Mouse (Mus musculus) hindbrain, embryonic 16.5 days (tissue): ENCODE measurements at regions not wholly inside any gene's neighbourhood (a gene's known extent, or its start where the extent isn't known, plus 50 kb on each side); places are given as distances from the start of the nearest gene placed in this dataset.
"Not testable (repeated sequence)": the region's sequence is repeated elsewhere in the genome, so short reads cannot be mapped to it uniquely, and the experiment has no call there.

Source experiments
- ATAC-seq: fragments of 200-750 bp; cut with Nextera tagmentation; 2 replicates; pipeline ENCODE4 v1.8.0; 2017; ENCODE audit warnings: moderate TSS enrichment, moderate library complexity
- H3K27ac ChIP-seq: fragments of 300-500 bp; sonication (generic); 2 replicates; pipeline ENCODE4 v1.5.1; 2014; ENCODE audit warnings: low read depth, mild to moderate bottlenecking, control low read depth, low read length, moderate library complexity
- H3K27me3 ChIP-seq: fragments of 300-500 bp; sonication (generic); replicated peaks from 2 replicates; pipeline ENCODE4 v1.6.1; 2014; ENCODE audit warnings: low read length; ENCODE audit not compliant: control insufficient read depth, insufficient read depth
- H3K36me3 ChIP-seq: fragments of 300-500 bp; sonication (generic); 2 replicates; pipeline ENCODE4 v1.6.1; 2014; ENCODE audit warnings: mild to moderate bottlenecking, low read length, moderate library complexity, mixed read lengths; ENCODE audit not compliant: control insufficient read depth, insufficient read depth
- H3K4me1 ChIP-seq: fragments of 300-500 bp; sonication (generic); 2 replicates; pipeline ENCODE4 v1.6.1; 2014; ENCODE audit warnings: low read depth, low read length; ENCODE audit not compliant: control insufficient read depth, insufficient read depth
- H3K4me2 ChIP-seq: fragments of 300-500 bp; sonication (generic); 2 replicates; pipeline ENCODE4 v1.6.1; 2014; ENCODE audit warnings: mild to moderate bottlenecking, low read length, control low read depth, moderate library complexity
- H3K4me3 ChIP-seq: fragments of 300-500 bp; sonication (generic); 2 replicates; pipeline ENCODE4 v1.5.1; 2014; ENCODE audit warnings: mild to moderate bottlenecking, low read length, control low read depth, moderate library complexity
- H3K9ac ChIP-seq: fragments of 300-500 bp; sonication (generic); 2 replicates; pipeline ENCODE4 v1.6.1; 2014; ENCODE audit warnings: low read depth, mild to moderate bottlenecking, control low read depth, low read length, moderate library complexity
- H3K9me3 ChIP-seq: fragments of 300-500 bp; sonication (generic); 2 replicates; pipeline ENCODE4 v1.6.1; 2014; ENCODE audit warnings: mild to moderate bottlenecking, low read length, moderate library complexity; ENCODE audit not compliant: control insufficient read depth
- WGBS: fragments of 180-500 bp; shearing (Covaris S2); extraction: QIAGEN DNeasy Blood & Tissue Kit; methylation state at CpG from one replicate; pipeline ENCODE4 v1.1.7; 2014; 5-methylcytosine and 5-hydroxymethylcytosine counted together

GRCm38 (mm10) chr10:22460386-22460785, 100.0 kb downstream of the Raet1d start:
- H3K9ac ChIP-seq, H3K27me3 ChIP-seq, H3K4me3 ChIP-seq, H3K9me3 ChIP-seq, H3K36me3 ChIP-seq, H3K4me2 ChIP-seq, H3K4me1 ChIP-seq, H3K27ac ChIP-seq, ATAC-seq: not testable (repeated sequence)
- 16% methylated on average over 4 of the region's 4 CpGs for WGBS

- H3K27ac ChIP-seq = not testable (repeated sequence)
- H3K4me2 ChIP-seq = peak overlapping the region; percentile 15
Observed at GRCm38 (mm10) chr10:22460818-22461479, 100.6 kb downstream of the Raet1d start.

GRCm38 (mm10) chr10:22461480-22462050, 101.2 kb downstream of the Raet1d start:
- H3K9me3 ChIP-seq, H3K4me1 ChIP-seq, H3K9ac ChIP-seq, H3K4me2 ChIP-seq, H3K4me3 ChIP-seq, H3K27me3 ChIP-seq, H3K27ac ChIP-seq, H3K36me3 ChIP-seq: not testable (repeated sequence)
- peak; percentile 79 for ATAC-seq
- WGBS = 11% methylated on average over 4 of the region's 4 CpGs

More at GRCm38 (mm10) chr10:22460818-22461479, 100.6 kb downstream of the Raet1d start:
- H3K4me3 ChIP-seq, H3K36me3 ChIP-seq, H3K9ac ChIP-seq, H3K9me3 ChIP-seq, H3K27me3 ChIP-seq, H3K4me1 ChIP-seq: not testable (repeated sequence)
- WGBS = 5% methylated on average over 7 of the region's 7 CpGs
- peak; percentile 75 for ATAC-seq

GRCm38 (mm10) chr10:22471722-22472330, 111.5 kb downstream of the Raet1d start:
- ATAC-seq, H3K27me3 ChIP-seq, H3K36me3 ChIP-seq, H3K9ac ChIP-seq, H3K4me2 ChIP-seq, H3K9me3 ChIP-seq, H3K27ac ChIP-seq, H3K4me1 ChIP-seq, H3K4me3 ChIP-seq: not testable (repeated sequence)
- WGBS = 93% methylated on average over 6 of the region's 6 CpGs

GRCm38 (mm10) chr10:22479860-22480259, 119.5 kb downstream of the Raet1d start:
- H3K36me3 ChIP-seq, H3K27me3 ChIP-seq, H3K9me3 ChIP-seq, H3K4me1 ChIP-seq, H3K9ac ChIP-seq, H3K4me2 ChIP-seq, H3K4me3 ChIP-seq, H3K27ac ChIP-seq: not testable (repeated sequence)
- peak; percentile 92 for ATAC-seq
- 3% methylated on average over 4 of the region's 4 CpGs for WGBS

GRCm38 (mm10) chr10:22487071-22487470, 126.7 kb downstream of the Raet1d start:
- not testable (repeated sequence) for H3K4me1 ChIP-seq, H3K4me2 ChIP-seq, ATAC-seq, H3K27ac ChIP-seq, H3K27me3 ChIP-seq, H3K36me3 ChIP-seq, H3K4me3 ChIP-seq, H3K9me3 ChIP-seq, H3K9ac ChIP-seq
- WGBS = 85% methylated on average over 5 of the region's 5 CpGs

GRCm38 (mm10) chr10:22491806-22492347, 131.5 kb downstream of the Raet1d start:
- not testable (repeated sequence) for H3K36me3 ChIP-seq, H3K4me3 ChIP-seq, H3K27me3 ChIP-seq, H3K9ac ChIP-seq, H3K4me2 ChIP-seq, H3K27ac ChIP-seq, H3K4me1 ChIP-seq, H3K9me3 ChIP-seq
- 81% methylated on average over 10 of the region's 11 CpGs for WGBS
- ATAC-seq = peak; percentile 44; the same call in 1 of the 2 replicates

GRCm38 (mm10) chr10:22495975-22496496, 135.7 kb downstream of the Raet1d start:
- Histone ChIP-seq H3K4me2 (no peak overlapping the region), H3K4me1 (no peaks in the 10 kb centered on the region), H3K4me3 (no peak overlapping the region), H3K9me3 (no peaks in the 10 kb centered on the region), H3K36me3 (no peaks in the 10 kb centered on the region), H3K9ac (no peak overlapping the region), H3K27me3 (no peaks in the 10 kb centered on the region), H3K27ac (no peak overlapping the region)
- WGBS = 50% methylated on average over 4 of the region's 4 CpGs
- no peak for ATAC-seq
